Mouse (Mus musculus) intestine, embryonic 16.5 days (tissue): Measurements from ENCODE around the gene Lgals4. TPM values are rescaled to one million over a fixed set of nuclear protein-coding genes. Genes with fewer than 3 reads are reported as not detected.

ENCODE experiments used
- ATAC-seq: fragments of 200-750 bp; cut with Nextera tagmentation; 2 replicates; pipeline ENCODE4 v1.8.0; 2017; ENCODE audit warnings: moderate TSS enrichment, moderate library complexity
- H3K27ac ChIP-seq: fragments of 300-500 bp; sonication (generic); 2 replicates; pipeline ENCODE4 v1.5.1; 2014; ENCODE audit warnings: mild to moderate bottlenecking, low read length
- H3K27me3 ChIP-seq: fragments of 300-500 bp; sonication (generic); replicated peaks from 2 replicates; pipeline ENCODE4 v1.6.1; 2014; ENCODE audit warnings: low read length, control low read depth, mixed read lengths; ENCODE audit not compliant: control insufficient read depth, insufficient read depth
- H3K36me3 ChIP-seq: fragments of 300-500 bp; sonication (generic); 2 replicates; pipeline ENCODE4 v1.6.1; 2014; ENCODE audit warnings: low read length, control low read depth; ENCODE audit not compliant: control insufficient read depth, insufficient read depth
- H3K4me1 ChIP-seq: fragments of 300-500 bp; sonication (generic); 2 replicates; pipeline ENCODE4 v1.6.1; 2014; ENCODE audit warnings: low read length, control low read depth, mixed read lengths; ENCODE audit not compliant: control insufficient read depth, insufficient read depth
- H3K4me2 ChIP-seq: fragments of 300-500 bp; sonication (generic); 2 replicates; pipeline ENCODE4 v1.6.1; 2014; ENCODE audit warnings: low read depth, low read length, control low read depth
- H3K4me3 ChIP-seq: fragments of 300-500 bp; sonication (generic); 2 replicates; pipeline ENCODE4 v1.5.1; 2014; ENCODE audit warnings: mild to moderate bottlenecking, low read length
- H3K9ac ChIP-seq: fragments of 300-500 bp; sonication (generic); 2 replicates; pipeline ENCODE4 v1.6.1; 2014; ENCODE audit warnings: low read depth, low read length
- H3K9me3 ChIP-seq: fragments of 300-500 bp; sonication (generic); 2 replicates; pipeline ENCODE4 v1.6.1; 2016; ENCODE audit warnings: low read length, control low read depth; ENCODE audit not compliant: control insufficient read depth
- WGBS: fragments of 180-500 bp; shearing (Covaris S2); extraction: QIAGEN DNeasy Blood & Tissue Kit; methylation state at CpG from one replicate; pipeline ENCODE4 v1.1.7; 2014; 5-methylcytosine and 5-hydroxymethylcytosine counted together
- polyA plus RNA-seq: library from polyadenylated mRNA; unstranded; fragments of >200 nt; fragmentation: Nextera tagmentation; extraction: Ambion mirVana; gene quantifications from 2 replicates; pipeline ENCODE4 v1.2.1, GENCODE M21; 2015

The Lgals4 gene
- polyA plus RNA-seq, 1 experiment from 2014 or later: 2,407 TPM

- H3K9ac ChIP-seq: no peak overlapping the region
- H3K27me3 ChIP-seq: no peaks in the 10 kb centered on the region
- H3K4me2 ChIP-seq: no peak overlapping the region
- no peaks in the 10 kb centered on the region for H3K36me3 ChIP-seq
- no peak overlapping the region for H3K4me3 ChIP-seq
- ATAC-seq: no peak
- no peak overlapping the region for H3K27ac ChIP-seq
- H3K9me3 ChIP-seq: no peaks in the 10 kb centered on the region
- H3K4me1 ChIP-seq: peaks cover 10% of the 10 kb centered on the region
- 63% methylated on average over 1 of the region's 1 CpGs for WGBS
Measured at GRCm38 (mm10) chr7:28847273-28847672, 13.6 kb downstream of the Lgals4 start.

GRCm38 (mm10) chr7:28849700-28850236 lies 16.1 kb downstream of the Lgals4 start:
- ATAC-seq: peak; percentile 68
- Histone ChIP-seq H3K9me3 (no peaks in the 10 kb centered on the region), H3K9ac (peak overlapping the region; percentile 40; the same call in 1 of the 2 replicates), H3K27me3 (no peaks in the 10 kb centered on the region), H3K36me3 (no peaks in the 10 kb centered on the region), H3K4me2 (no peak overlapping the region), H3K4me3 (no peak overlapping the region), H3K4me1 (peaks cover 10% of the 10 kb centered on the region), H3K27ac (peak overlapping the region; percentile 65)
- 23% methylated on average over 1 of the region's 1 CpGs for WGBS

DNA sequence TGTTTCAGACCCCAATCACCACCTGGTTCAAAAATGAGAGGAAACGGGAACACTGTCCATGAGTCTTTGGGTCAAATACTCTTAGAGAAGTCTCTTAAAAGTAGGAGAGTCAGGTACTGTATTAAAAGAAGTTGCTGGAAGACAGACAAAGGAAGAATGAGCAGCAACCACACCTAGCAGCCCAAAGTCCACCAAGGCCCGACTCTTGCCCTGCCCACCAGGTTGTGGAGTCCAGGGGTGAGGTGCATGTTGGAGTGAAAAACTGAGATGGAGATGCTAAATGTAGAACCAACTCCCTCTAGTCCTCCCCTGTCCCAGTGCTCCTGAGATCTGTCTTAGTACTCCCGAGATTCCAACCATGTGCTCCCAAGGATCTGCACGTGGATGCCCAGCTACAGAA lies 17.0 kb downstream of the Lgals4 start:
- H3K36me3 ChIP-seq: no peaks in the 10 kb centered on the region
- no peak overlapping the region for H3K9ac ChIP-seq
- 80% methylated on average over 4 of the region's 4 CpGs for WGBS
- H3K9me3 ChIP-seq: no peaks in the 10 kb centered on the region
- H3K4me3 ChIP-seq: no peak overlapping the region
- peak overlapping the region; percentile 11; the same call in 1 of the 2 replicates for H3K4me2 ChIP-seq
- ATAC-seq: peak; percentile 65
- peak overlapping the region; percentile 65 for H3K27ac ChIP-seq
- H3K27me3 ChIP-seq: no peaks in the 10 kb centered on the region
- H3K4me1 ChIP-seq: peaks cover 10% of the 10 kb centered on the region

GRCm38 (mm10) chr7:28859953-28860352 lies 26.3 kb downstream of the Lgals4 start:
- Histone ChIP-seq H3K4me2 (no peak overlapping the region), H3K36me3 (no peaks in the 10 kb centered on the region), H3K9me3 (peaks cover 4% of the 10 kb centered on the region; the same call in 1 of the 2 replicates), H3K9ac (no peak overlapping the region), H3K4me3 (no peak overlapping the region), H3K4me1 (peaks cover 9% of the 10 kb centered on the region; the same call in 1 of the 2 replicates), H3K27me3 (no peaks in the 10 kb centered on the region), H3K27ac (no peak overlapping the region)
- WGBS: 93% methylated on average over 2 of the region's 2 CpGs
- ATAC-seq: no peak

- H3K9me3 ChIP-seq: peaks cover 4% of the 10 kb centered on the region; the same call in 1 of the 2 replicates
- WGBS: 89% methylated on average over 6 of the region's 6 CpGs
- H3K27ac ChIP-seq: no peak overlapping the region
- no peak overlapping the region for H3K4me2 ChIP-seq
- no peaks in the 10 kb centered on the region for H3K27me3 ChIP-seq
- ATAC-seq: no peak
- no peak overlapping the region for H3K4me3 ChIP-seq
- no peaks in the 10 kb centered on the region for H3K36me3 ChIP-seq
- peaks cover 9% of the 10 kb centered on the region; the same call in 1 of the 2 replicates for H3K4me1 ChIP-seq
- H3K9ac ChIP-seq: no peak overlapping the region
Measured at GRCm38 (mm10) chr7:28860898-28861297, 27.2 kb downstream of the Lgals4 start.

GRCm38 (mm10) chr7:28862817-28863499 lies 29.3 kb downstream of the Lgals4 start:
- Histone ChIP-seq H3K4me3 (no peak overlapping the region), H3K9me3 (peaks cover 4% of the 10 kb centered on the region; the same call in 1 of the 2 replicates), H3K4me2 (no peak overlapping the region), H3K36me3 (no peaks in the 10 kb centered on the region), H3K27me3 (no peaks in the 10 kb centered on the region), H3K4me1 (peaks cover 17% of the 10 kb centered on the region; the same call in 1 of the 2 replicates), H3K27ac (no peak overlapping the region), H3K9ac (no peak overlapping the region)
- WGBS: 76% methylated on average over 15 of the region's 15 CpGs
- no peak for ATAC-seq

DNA sequence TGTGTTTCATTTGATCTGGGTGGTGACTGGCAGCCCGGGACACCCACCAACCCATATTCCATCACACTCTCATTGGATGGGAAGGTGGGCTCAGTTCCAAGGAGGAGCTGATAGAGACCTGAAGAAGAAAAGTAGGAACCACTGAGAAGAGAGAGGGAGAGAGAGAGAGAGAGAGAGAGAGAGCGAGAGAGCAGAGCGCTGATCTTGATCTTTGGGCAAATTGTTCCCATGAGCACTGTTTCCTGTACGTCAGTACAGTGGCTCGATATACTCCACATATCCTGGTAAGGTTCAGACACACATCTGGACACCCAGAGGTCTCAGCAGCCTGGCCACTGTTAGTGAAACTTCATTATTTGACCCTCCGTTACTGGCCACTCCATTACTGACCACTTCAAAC lies 29.9 kb downstream of the Lgals4 start, which contains the start of gene Lgals7:
Gene Lgals7 (plus strand): TSS at position 314 of the 400 bp plus-strand sequence.
- no peak within 1 kb of the TSS for H3K27ac ChIP-seq
- no peak within 1 kb of the TSS for H3K4me3 ChIP-seq
- H3K4me2 ChIP-seq: no peak within 1 kb of the TSS
- H3K4me1 ChIP-seq: peaks cover 17% of the 10 kb centered on the region; the same call in 1 of the 2 replicates
- no peaks in the 10 kb centered on the region for H3K36me3 ChIP-seq
- WGBS: 84% methylated on average over 6 of the region's 6 CpGs
- peak within 1 kb of the TSS; percentile 25; the same call in 1 of the 2 replicates for H3K9ac ChIP-seq
- H3K9me3 ChIP-seq: peaks cover 4% of the 10 kb centered on the region; the same call in 1 of the 2 replicates
- no peaks in the 10 kb centered on the region for H3K27me3 ChIP-seq
- no peak for ATAC-seq

DNA sequence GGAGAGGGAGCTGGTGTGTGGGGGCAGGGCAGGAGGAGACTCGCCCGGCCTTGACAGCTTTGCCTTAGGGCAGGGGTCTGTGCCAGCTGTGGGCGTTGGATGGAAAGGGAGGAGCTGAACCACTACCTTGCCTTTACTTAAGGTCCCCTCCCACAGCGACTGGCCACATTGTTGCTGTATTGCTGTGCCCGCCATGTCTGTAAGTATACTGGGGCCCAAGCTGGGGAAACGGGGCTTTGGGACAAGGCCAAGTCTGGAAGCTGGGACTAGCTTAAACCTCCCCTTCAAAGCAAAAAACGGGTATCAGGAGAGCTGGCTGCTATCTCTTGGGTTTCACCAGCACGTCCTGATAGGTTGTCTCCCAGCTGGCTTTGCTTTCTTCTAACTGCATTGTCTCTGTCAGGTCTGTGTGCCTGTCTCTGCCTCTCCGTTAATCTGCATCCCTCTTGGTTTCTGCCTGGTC lies 30.7 kb downstream of the Lgals4 start:
- peaks cover 17% of the 10 kb centered on the region; the same call in 1 of the 2 replicates for H3K4me1 ChIP-seq
- H3K9me3 ChIP-seq: peaks cover 4% of the 10 kb centered on the region; the same call in 1 of the 2 replicates
- no peak for ATAC-seq
- no peak overlapping the region for H3K4me2 ChIP-seq
- H3K27ac ChIP-seq: no peak overlapping the region
- 50% methylated on average over 9 of the region's 9 CpGs for WGBS
- no peak overlapping the region for H3K4me3 ChIP-seq
- peak overlapping the region; percentile 25; the same call in 1 of the 2 replicates for H3K9ac ChIP-seq
- H3K36me3 ChIP-seq: no peaks in the 10 kb centered on the region
- no peaks in the 10 kb centered on the region for H3K27me3 ChIP-seq

DNA sequence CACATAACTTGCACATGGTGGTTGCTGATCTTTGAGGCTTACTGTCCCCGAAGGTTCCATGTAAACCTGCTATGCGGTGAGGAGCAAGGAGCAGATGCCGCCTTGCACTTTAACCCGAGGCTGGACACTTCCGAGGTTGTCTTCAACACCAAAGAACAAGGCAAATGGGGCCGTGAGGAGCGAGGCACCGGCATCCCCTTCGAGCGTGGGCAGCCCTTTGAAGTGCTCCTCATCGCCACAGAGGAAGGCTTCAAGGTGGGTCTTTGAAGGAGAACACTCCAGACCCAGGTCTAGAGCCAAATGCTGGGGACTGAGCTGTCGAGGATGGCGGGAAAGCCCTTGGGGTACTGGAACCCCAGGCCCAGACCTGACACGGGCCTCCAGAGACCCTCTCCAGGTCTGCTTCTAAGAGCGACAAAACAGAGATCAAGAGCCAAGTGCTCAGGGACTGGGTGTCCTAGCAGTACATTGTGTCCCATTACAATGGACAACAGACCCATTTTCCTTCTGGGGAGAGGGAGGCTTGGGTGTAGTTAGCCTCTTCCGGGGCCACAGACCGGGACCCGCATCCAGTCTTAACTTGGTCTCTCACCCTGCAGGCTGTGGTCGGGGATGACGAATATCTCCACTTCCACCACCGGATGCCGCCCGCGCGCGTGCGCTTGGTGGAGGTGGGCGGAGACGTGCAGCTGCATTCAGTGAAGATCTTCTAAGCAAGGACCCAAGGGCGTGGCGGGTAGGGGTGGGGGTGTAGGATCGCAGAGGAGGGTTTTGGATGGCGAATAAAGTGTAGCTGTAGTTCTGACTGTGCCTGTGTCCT lies 32.0 kb downstream of the Lgals4 start:
- no peaks in the 10 kb centered on the region for H3K27me3 ChIP-seq
- peak overlapping the region; percentile 28 for H3K4me3 ChIP-seq
- H3K4me1 ChIP-seq: peaks cover 17% of the 10 kb centered on the region; the same call in 1 of the 2 replicates
- H3K36me3 ChIP-seq: no peaks in the 10 kb centered on the region
- H3K4me2 ChIP-seq: peak overlapping the region; percentile 55
- WGBS: 37% methylated on average over 33 of the region's 33 CpGs
- H3K27ac ChIP-seq: 0 out of 2 replicates have a peak overlapping the region, but pooled peaks have one; percentile 7
- ATAC-seq: peak; percentile 72
- peak overlapping the region; percentile 60 for H3K9ac ChIP-seq
- H3K9me3 ChIP-seq: peaks cover 4% of the 10 kb centered on the region; the same call in 1 of the 2 replicates
